Mouse (Mus musculus) right cerebral cortex, adult 2 months (tissue): Measurements from ENCODE around the gene Unc45a.
"Not testable (repeated sequence)": the region's sequence is repeated elsewhere in the genome, so short reads cannot be mapped to it uniquely, and the experiment has no call there.

ENCODE experiments used
- DNase-seq, 2 experiments: peaks; one replicate each; pipeline ENCODE4 v3.0.0; 2021 to 2022; ENCODE audit warnings: low spot score in 2 of 2

The Unc45a gene

DNA sequence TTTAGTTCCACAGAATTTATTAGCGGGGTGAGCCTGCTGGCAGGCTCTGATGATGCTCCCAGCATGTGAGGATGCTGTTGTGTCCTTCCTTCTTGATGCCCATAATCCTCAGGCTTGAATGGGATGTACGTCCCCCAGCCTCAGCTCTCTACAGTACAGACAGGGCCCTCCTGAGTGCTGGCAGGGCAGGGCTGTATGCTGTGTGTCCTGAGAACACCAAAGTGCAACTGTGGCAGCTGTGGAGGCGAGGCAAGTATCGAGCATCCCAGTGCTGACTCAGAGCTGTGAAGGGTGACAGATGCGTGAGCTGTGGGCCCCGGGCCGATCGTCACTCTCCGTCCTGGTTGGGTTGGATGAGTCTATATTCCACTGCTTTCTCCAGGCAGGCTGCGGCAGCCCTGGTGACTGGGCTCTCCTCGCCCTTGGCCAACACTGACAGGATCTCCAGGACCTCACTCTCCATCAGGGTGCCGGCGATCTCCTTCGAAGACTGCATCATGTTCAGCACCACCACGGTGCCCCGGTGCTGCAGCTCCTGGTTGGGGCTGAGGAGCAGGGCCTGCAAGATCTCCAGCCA, 15.4 kb downstream of the Unc45a start:
- DNase-seq, result no peak

DNA sequence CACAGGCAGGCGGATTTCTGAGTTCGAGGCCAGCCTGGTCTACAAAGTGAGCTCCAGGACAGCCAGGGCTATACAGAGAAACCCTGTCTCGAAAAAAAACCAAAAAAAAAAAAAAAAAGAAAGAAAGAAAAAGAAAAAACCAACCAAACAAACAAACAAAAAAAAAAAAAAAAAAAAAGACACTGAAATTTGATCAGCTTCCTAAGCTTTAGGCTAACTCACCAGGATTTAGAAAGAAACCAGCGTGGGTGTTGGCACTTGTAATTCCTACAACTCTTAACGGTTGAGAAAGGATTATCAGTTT, 16.0 kb downstream of the Unc45a start:
- DNase-seq, result not testable (repeated sequence)

DNA sequence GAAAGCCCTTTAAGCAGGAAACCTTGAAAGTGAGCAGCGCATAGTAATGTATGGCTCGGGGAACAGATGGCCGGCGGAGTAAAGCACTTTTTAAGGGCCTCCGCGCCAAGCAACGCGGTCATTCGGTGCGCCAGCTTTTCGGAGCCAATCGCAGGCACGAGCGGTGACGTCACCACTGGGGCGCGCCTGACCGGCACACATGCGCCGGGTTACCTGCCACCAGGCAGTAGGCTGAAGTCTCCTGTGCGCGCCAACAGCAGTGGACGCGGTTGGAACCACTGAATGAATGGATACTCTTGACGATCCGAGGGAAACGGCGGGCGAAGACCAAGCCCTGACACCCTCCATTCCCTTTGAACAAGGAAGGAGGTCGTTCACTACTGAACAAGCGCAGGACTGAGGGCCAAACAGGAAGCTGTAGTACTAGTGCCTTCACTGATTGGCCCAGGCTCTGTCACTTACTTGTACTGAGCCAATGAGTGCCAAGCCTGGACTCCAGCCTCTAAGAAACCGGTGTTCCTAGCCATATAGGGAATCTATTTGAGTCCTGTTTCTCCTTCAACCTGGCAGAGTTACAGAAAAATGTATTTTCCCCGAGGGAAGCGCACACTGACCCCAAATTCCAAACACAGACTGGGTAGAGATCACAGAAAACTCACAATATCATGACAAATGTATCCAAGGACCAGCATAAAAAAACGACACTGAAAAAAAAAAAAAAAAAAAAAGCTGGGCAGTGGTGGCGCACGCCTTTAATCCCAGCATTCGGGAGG, 16.6 kb downstream of the Unc45a start, which contains the start of gene Rccd1:
TSS of gene Rccd1 (minus strand) at position 412 of the 773 bp plus-strand sequence.
- DNase-seq, result peak; percentile 96 to 98

DNA sequence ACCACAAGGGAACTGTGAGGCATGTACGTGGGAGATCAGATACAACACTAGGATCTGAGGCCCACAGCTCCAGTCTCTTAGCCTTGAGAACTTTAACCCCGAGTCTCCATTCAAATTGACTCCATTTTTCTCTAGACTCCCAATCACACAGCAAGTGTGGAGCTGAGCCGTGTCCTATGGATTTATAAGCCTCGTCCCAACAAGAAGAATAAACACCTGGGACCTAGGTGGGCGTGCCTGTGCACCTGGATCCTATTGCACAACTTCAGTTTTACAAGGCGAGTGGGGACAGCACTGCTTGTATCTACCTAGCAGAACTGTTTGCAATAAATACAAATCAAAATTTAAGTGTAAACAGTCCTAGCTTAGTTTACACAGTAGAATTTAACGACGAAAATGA, 17.5 kb downstream of the Unc45a start:
- no peak for DNase-seq

DNA sequence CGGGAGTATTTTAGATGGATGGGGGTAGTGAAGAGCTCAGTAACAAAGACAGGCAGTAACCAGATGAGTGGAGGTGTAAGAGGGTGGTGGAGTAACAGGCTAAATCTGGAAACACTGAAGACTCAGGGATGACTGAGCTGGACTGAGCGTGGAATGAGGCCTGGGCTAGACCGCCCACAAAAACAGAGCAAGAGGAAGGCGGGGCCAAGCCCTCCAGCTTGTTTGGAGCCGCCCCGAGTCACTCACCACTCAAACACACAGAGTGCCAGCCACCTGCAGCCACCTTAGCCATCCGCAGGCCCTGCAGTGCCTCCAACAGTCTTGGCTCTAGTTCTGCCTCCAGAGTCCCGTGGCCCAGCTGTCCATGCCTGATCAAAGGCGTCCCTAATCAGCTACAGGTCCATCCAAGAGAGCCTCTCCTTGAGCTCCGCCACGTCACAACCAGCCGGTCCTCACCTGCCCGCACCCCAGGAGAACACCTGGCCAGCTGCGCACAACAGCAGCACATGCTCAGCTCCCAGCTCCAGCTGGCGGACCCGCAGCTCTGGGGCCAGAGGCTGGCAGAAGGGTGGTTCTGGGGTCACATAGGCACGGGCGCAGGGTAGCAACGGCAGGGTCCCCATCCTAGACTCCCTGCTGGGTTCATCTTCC, 20.8 kb downstream of the Unc45a start:
- no peak for DNase-seq

DNA sequence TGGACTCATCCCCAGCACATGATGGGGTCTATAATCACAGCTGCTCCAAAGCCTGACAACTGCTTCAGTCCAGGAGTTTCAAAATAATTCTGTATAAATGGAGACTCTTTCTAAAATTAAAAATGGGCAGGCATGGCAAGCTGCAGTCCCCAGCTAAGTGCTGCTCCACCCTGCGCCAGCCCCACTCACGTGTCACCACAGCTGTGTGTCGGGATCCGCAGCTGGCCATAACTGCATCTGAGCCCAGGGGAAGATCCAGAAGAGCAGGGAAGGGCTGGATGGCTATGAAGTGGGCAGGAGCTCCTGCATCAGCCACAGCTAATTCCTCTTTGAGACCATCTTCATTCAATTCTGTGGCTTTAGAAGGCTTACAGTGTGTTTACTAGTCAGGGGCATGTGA, 22.1 kb downstream of the Unc45a start:
- DNase-seq, result no peak

DNA sequence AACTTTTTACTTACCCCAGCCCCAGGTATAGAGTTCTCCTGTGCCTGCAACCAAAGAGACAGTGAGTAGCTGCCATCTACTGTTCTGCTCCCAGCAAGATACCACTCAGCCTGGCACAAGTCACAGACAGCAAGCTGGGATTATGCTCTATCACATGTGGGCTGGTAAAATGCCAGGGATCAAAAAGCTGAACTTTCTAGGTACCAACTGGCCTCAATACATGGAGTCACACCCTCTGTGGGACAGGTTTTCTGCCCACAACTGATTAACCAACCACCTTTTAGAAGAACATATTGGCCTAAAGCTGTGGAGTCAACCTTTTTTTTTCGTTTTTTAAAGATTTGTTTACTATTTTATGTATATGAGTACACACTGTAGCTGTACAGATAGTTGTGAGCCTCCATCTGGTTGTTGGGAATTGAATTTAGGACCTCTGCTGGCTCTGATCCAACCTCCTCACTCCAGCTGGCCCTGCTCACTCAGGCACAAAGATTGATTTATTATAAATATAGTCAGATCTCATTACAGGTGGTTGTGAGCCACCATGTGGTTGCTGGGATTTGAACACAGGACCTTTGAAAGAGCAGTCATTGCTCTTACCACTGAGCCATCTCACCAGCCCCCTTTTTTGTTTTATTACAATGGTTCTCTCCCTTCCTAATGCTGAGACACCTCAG, 23.2 kb downstream of the Unc45a start:
- DNase-seq, result no peak

DNA sequence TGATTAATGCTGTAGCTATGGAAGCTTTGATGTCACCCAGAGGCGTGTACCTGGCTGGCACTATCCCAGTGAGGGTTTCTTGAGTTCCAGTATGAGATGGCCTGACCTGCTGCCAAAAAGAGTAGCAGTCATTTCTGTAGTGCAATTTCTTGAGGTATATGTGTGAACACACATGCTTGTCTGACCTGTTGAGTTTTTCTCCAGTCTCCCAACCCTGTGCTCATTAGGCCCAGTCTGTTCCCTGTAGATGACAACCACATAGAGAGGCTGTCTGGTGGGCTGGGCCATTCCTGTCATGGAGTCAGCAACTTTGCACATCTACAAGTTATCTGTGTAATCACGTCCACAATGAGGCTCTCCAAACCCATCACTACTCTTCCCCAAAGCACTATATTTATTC, 25.1 kb downstream of the Unc45a start:
- DNase-seq, result no peak

DNA sequence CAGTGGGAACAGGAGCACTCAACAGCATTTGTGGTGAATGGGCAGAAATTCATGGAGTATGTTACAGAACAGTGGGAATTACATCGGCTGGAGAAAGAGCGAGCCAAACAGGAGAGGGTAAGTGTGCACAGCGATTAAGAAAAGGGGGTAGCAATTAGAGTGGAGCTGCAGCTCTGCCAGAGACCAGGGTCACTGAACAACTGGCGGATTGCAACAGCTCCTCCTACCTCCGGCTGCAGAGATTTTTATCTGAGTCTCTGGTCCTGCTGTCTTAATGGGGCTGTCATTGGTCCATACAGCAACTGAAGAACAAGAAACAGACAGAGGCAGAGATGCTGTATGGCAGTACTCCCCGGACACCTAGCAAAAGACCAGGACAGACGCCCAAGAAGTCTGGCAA, 30.0 kb downstream of the Unc45a start:
- DNase-seq, result no peak

DNA sequence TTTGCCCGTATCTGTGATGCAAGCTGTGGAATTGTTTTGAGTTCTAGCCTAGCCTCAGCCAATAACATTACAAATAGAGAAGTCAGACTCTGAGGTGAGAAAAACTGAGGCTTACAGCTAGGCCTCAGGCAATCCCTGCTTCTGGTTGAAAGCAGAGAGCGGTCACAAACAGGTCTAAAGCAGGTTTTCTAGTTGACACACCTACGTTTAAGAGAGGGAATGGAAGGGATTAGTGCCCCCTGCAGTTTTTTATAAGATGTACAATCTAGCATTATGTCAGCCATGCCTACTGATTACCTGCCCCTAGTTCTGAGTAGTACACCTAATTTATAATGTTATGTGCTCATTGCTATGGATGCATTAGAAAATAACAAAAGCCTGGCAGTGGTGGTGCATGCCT, 33.0 kb downstream of the Unc45a start:
- DNase-seq, result no peak

DNA sequence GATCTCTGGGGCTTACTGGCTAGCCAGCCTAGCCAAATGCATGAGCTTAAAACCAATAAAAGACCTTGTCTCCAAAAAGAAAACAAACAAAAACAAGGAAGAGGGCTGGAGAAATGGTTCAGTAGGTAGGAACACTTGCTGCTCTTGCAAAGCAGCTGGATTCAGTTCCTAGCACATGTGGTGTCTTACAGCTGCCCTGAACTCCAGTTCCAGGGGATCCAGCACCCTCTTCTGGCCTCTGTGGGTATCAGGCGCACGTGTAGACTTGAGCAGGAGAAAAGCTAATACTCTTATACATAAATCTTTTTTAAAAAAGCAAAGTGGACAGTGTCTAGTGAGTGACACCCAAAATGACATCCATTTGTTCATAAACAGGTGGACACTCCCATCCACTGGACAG, 39.3 kb downstream of the Unc45a start:
- no peak for DNase-seq

DNA sequence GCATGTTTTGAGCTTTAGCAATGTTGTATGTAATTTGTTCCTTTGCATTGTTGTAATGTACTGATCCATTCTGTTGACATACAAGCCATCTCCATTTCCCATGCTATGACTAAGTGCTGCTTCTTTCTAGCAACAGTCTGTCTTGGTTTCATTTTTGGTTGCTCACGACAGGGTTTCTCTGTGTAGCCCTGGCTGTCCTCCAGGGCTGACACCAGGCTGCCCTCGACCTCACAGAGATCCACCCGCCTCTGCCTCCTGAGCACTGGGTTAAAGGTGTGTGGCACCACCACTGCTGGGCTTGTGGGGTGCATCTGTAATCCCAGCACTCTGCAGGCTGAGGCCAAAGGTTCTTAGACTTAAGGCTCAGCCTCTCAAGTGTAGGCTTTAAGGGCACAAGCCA, 41.2 kb downstream of the Unc45a start:
- no peak for DNase-seq

DNA sequence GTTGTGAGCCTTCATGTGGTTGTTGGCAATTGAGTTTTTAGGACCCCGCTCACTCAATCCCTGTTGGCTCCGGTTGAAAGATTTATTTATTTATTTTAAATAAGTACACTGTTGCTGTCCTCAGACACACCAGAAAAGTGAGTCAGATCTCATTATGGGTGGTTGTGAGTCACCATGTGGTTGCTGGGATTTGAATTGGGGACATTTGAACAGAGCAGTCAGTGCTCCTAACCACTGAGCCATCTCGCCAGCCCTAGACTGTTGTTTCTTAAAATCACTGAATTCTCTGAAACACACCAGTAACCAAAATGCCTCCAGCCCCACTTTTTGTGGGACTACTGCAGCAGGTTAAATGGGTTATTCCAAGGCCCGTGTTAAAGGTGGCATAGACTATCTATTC, 42.1 kb downstream of the Unc45a start:
- no peak for DNase-seq

DNA sequence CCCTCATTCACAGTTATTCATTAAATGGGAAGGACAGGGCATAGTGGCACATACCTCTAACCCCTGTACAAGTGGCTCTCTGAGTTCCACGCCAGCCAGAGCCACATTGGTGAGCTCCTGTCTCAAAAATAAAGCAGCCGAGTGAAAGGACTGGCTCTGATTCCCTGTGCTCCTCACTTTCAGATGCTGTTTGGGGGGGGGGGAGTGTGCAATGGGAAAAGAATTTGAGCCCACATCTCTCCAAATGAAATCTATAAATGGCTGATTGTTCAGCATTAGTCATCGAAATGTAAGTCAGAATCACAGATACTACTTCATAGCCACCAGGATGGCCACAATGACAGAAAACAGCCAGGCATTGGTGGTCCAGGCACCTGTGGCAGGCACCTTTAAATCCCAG, 43.8 kb downstream of the Unc45a start:
- no peak for DNase-seq

DNA sequence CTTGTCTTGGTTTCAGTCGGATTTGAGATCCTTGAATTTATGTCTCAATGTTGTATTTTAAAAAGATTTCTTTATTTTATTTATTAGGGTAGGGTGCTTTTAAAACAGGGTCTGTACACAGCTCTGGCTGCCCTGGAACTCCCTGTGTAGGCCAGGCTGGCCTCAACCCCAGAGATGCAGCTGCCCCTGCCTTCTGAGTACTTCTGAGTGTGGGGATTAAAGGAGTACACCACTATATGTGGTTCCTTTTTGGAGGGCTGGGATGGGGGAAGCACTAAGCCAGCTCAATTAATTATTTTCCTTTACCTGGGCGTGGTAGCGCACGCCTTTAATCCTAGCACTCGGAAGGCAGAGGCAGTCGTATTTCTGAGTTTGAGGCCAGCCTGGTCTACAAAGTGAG, 44.3 kb downstream of the Unc45a start:
- no peak for DNase-seq

DNA sequence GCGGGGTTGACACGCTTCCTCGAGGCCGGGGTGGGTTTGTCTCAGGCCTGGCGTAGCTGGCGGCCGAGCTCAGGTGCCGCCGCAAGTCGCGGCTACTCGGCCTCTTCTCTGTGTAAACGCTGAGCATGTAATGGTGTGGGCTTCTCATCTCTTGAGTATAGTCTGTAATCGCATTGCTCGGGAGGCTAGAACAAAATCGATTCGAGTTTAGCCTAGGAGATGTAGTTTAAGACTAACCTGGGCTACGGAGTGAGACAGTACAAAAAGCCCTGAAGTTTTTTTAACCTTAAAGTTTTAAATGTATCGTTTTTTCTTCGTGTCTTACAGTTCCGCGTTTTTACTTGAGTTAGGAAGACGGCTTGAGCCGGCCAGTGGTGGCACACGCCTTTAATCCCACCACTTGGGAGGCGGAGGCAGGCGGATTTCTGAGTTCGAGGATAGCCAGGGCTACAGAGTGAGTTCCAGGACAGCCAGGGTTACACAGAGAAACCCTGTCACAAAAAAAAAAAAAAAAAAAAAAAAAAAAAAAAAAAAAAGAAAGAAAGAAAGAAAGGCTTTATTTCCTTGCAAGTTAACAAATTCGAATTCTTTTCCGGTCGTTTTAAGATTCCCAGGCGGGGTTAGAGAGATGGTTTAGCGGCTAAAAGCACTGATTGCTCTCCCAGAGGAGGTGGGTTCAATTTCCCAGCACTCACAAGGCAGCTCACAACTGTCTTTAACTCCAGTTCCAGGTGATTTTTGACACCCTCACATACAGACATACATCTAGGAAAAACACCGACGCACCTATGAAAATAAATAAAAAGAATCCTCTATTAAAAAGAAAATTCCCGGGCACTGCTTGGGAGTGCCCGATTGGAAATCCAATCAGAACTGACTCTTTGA, 45.8 kb downstream of the Unc45a start:
- no peak for DNase-seq

DNA sequence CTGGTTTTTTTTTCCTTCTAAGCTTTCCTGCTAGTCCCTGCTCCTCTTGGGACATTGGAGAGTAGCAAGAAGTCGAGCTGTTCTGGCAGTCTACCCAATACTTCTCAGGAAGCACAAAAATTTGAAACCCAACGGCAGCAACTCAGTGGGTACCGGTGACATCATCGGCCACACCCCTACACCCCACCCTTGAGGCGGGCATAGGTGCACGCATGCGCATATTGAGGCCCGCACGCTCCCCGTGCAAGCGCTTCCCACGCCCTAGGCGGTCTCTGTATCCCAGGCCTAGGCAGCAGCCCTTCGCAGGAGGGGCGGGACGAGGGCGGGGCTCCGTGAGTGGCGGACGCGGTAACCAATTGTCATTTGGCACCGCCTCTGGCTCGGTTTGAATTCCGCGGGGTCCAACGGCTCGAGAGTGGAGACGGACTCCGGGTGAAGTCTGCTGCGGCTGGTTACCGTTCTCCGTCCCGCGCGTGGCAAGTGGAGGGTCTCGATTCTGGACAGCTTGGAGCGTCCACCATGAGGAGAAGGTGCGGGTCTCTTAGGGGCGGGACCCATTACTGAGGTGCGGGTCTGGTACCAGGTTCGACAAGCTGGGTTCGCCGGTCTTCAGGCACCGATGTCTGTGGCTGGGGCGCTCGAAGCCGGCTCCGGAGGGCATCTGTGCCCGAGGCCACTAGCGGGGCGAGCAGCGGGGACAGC, 46.6 kb downstream of the Unc45a start, which contains the start of gene Prc1:
TSS of gene Prc1 (plus strand) at position 389 of the 702 bp plus-strand sequence.
- peak; percentile 98 for DNase-seq

DNA sequence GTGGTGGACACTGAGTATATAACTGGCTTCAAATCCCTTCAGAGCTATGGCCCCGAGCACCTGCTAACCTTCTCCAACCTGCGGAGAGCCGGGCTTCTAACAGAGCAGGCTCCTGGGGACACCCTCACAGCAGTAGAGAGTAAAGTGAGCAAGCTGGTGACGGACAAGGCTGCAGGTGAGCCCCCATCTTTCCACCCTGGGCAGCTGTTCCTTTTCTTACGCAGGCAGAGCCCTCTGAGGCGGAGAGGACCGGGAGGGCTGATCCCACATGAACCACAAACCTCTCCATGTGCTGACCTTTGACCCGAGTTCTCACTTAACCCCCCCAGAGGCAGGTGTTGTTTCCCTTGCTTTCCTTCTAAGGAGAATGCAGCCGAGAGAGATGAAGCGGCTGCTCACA, 53.1 kb downstream of the Unc45a start:
- no peak for DNase-seq

DNA sequence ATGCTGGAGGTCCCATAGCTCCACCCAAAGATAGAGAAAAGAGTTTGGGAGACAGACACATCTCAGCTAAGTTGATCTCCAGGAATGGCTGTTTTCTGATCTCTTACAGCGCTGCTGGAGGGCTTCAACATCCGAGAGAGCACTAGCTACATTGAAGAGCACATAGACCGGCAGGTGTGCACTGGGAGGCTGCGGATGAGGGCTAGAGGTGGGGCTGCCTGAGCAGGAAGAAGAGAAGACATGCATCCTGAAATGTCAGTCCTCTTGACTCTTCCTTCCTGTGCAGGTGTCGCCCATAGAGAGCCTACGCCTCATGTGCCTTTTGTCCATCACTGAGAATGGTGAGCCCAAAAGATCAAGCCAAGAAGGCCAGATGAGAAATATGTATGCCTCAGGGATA, 55.1 kb downstream of the Unc45a start:
- no peak for DNase-seq

DNA sequence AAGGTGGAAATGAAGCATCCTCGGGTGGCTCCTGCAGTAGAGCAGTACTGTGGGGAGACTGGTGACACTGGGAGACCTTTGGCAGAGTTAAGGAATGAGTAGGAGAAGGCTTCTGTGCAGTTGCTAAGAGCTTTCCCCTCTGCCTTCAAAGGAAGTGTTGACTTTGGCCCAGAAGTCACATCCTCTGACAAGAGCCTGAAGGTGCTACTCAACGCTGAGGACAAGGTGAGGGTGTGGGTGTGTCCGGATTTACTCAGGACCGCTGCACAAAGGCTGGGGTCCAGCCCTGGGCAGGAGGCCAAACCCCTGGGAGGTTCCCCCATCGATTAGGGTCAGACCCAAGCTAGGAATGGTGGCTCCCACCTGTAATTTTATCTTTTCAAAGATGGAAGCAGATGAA, 56.4 kb downstream of the Unc45a start:
- DNase-seq, result no peak
